Mouse (Mus musculus): ENCODE data around the gene Fgf2.

- TF ChIP-seq CTCF (IDR thresholded peaks at IDR 0.05; ENCODE audit: control insufficient read depth, insufficient read depth, insufficient read length) (no peak), CEBPB (IDR thresholded peaks at IDR 0.05; ENCODE audit: low read depth) (no peak), MAX (IDR thresholded peaks at IDR 0.05) (no peak), USF1 (IDR thresholded peaks at IDR 0.05; ENCODE audit: low read depth) (no peak), MYOD1 (IDR thresholded peaks at IDR 0.05; ENCODE audit: control insufficient read depth, insufficient read length, low read depth) (no peak)
Observed at GRCm38 (mm10) chr3:37379930-37380881, 32.1 kb downstream of the Fgf2 start.
